Mouse (Mus musculus): ENCODE data around the gene Eipr1. TPM values are rescaled to one million over a fixed set of nuclear protein-coding genes. Genes with fewer than 3 reads are reported as not detected.
A peak's percentile ranks its signal among the peaks of the same experiment; 100 is the strongest.

Gene Eipr1
- polyA plus RNA-seq, 1 experiment from 2014 or later: 21.6 TPM

DNA sequence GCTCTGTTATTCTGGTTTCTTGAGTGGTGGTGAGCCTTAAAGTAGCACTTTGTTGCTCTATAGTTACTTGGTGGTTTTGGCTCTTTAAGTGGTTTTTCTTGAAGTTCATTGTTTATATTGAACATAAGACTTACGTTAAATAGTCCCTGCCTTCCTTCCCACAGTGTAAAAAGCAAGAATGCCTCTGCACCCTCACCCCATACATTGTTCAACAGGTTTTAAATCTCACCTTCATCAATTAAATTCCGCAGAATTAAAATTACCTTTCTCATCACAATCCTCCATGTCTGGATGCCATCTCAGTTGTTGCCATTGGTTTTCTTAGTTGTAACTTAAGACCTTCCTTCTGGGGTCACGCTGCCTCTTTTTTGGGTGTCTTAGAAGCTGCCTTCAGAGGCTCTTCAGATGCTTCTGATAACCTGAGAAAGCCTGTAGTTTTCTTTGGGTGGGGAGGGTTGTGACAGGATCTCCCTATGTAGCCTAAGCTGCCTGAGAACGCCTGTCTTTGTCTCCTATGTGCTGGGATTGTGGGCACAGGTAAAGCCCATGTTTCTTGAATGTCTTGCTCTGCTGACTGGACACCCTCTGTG, 57.3 kb downstream of the Eipr1 start:
- Histone ChIP-seq H3K4me3 (ENCODE audit: low read depth, low read length) (no peak overlapping the region), H3K36me3 (ENCODE audit: insufficient read depth, low read length) (no peaks in the 10 kb centered on the region), H3K27ac (ENCODE audit: low read length) (no peak overlapping the region), H3K4me1 (ENCODE audit: insufficient read depth, low read depth, low read length) (no peaks in the 10 kb centered on the region), H3K9ac (replicated peaks; ENCODE audit: low read depth) (no peak overlapping the region), H3K4me2 (replicated peaks; ENCODE audit: low read depth, low read length) (no peak overlapping the region), H3K9me3 (ENCODE audit: low read length) (no peaks in the 10 kb centered on the region), H3K27me3 (replicated peaks; ENCODE audit: insufficient read depth, low read length) (no peaks in the 10 kb centered on the region)
- ATAC-seq (no peak), DNase-seq (ENCODE audit: low spot score) (no peak)
- no peak for TF ChIP-seq CTCF (IDR thresholded peaks at IDR 0.05)
- no peak for TF ChIP-seq EP300 (IDR thresholded peaks at IDR 0.05)
- 71% methylated on average over 4 of the region's 4 CpGs for WGBS

DNA sequence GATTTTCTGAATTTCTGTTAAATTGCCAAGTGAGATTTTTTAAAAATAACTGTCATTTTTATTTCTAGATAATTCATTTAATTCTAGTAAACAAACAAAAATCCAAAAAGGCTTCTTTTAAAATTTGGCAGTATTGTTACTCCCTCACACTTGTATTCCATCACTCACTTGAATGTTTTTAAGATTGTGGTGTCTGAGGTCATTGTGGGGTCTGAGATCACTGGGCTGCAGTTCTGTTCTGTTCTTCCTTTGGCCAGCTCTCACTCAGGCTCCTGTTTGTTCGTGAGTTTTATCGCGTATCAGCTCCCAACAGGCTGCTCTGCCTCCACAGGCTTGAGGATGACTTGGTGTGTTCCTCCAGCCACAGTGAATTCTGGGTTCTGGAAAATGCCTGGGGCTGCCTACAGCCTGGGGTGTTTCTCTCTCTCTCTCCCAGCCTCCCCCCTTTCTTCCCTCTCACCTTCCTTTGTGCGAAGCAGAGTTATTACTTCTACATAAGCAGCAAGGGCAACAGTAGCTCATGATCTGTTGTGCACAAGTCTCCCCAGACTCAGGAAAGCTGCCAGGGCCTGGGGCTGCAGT, 58.2 kb downstream of the Eipr1 start:
- 36% methylated on average over 4 of the region's 4 CpGs for WGBS
- H3K9me3 ChIP-seq (ENCODE audit: low read length): no peaks in the 10 kb centered on the region
- ATAC-seq (no peak), DNase-seq (ENCODE audit: low spot score) (no peak)
- no peaks in the 10 kb centered on the region for H3K4me1 ChIP-seq (ENCODE audit: insufficient read depth, low read depth, low read length)
- H3K27me3 ChIP-seq (replicated peaks; ENCODE audit: insufficient read depth, low read length): no peaks in the 10 kb centered on the region
- TF ChIP-seq CTCF (IDR thresholded peaks at IDR 0.05) (no peak), EP300 (IDR thresholded peaks at IDR 0.05) (no peak)
- no peak overlapping the region for H3K9ac ChIP-seq (replicated peaks; ENCODE audit: low read depth)
- H3K4me3 ChIP-seq (ENCODE audit: low read depth, low read length): no peak overlapping the region
- no peak overlapping the region for H3K27ac ChIP-seq (ENCODE audit: low read length)
- H3K36me3 ChIP-seq (ENCODE audit: insufficient read depth, low read length): no peaks in the 10 kb centered on the region
- no peak overlapping the region for H3K4me2 ChIP-seq (replicated peaks; ENCODE audit: low read depth, low read length)

DNA sequence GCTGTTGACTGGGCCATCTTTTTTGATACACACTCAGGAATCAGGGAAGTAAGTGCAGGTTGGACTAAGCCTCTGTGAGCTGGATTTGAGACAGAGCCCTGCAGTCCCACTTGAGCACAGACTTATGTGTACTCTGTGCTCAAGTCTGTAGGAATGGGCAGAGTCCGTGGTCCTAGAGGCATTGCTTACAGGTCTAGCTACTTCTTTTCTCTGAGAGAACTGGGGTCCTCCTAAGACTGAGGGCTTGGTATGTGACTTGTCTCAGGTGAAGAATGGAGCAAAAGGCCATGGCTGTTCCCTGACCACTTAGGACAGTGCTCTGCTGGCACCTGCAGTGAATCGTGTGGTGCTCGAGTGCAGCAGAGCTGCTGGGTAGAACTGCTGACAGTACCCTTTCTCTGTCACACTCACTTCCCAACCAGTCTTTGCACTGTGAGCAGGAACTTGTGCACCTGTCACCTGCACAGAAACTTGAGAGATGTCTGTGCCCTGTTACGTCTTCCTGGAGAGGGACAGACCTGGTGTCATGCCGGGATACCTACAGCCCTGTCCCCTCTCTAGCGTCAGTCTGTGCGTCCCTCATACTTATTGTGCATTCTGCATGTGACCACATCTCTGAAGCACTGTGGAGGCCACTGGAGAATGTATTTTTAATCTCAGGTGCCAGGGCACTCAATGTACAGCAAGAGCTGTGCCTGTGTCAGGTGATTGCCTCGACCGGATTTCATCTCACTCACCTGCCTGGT, 65.3 kb downstream of the Eipr1 start:
- WGBS: 42% methylated on average over 9 of the region's 9 CpGs
- TF ChIP-seq CTCF (IDR thresholded peaks at IDR 0.05) (no peak), EP300 (IDR thresholded peaks at IDR 0.05) (no peak)
- no peak for DNase-seq (ENCODE audit: low spot score)
- H3K27ac ChIP-seq (ENCODE audit: low read length): no peak overlapping the region
- no peaks in the 10 kb centered on the region for H3K36me3 ChIP-seq (ENCODE audit: insufficient read depth, low read length)
- H3K4me2 ChIP-seq (replicated peaks; ENCODE audit: low read depth, low read length): no peak overlapping the region
- H3K27me3 ChIP-seq (replicated peaks; ENCODE audit: insufficient read depth, low read length): no peaks in the 10 kb centered on the region
- H3K9ac ChIP-seq (replicated peaks; ENCODE audit: low read depth): no peak overlapping the region
- ATAC-seq: no peak
- H3K4me3 ChIP-seq (ENCODE audit: low read depth, low read length): no peak overlapping the region
- no peaks in the 10 kb centered on the region for H3K9me3 ChIP-seq (ENCODE audit: low read length)
- H3K4me1 ChIP-seq (ENCODE audit: insufficient read depth, low read depth, low read length): no peaks in the 10 kb centered on the region

DNA sequence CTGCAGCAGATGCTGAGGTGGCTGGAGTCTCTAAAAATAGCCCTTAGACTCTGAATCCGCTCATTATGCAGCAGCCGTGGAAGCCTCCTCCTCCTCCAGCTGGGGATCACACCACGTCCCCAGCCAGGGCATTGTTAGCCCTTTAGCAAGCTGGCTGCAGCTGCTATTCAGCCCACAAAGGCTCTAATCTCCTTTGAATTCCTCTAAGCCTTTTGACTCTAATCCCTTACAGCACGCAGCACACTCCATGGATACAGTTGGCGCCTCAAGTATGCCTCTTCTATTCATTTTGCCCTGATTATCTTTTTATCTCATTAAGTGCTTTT, 65.8 kb downstream of the Eipr1 start:
- Histone ChIP-seq H3K4me1 (ENCODE audit: insufficient read depth, low read depth, low read length) (no peaks in the 10 kb centered on the region), H3K9me3 (ENCODE audit: low read length) (no peaks in the 10 kb centered on the region), H3K9ac (replicated peaks; ENCODE audit: low read depth) (no peak overlapping the region), H3K4me2 (replicated peaks; ENCODE audit: low read depth, low read length) (no peak overlapping the region), H3K4me3 (ENCODE audit: low read depth, low read length) (no peak overlapping the region), H3K36me3 (ENCODE audit: insufficient read depth, low read length) (no peaks in the 10 kb centered on the region), H3K27me3 (replicated peaks; ENCODE audit: insufficient read depth, low read length) (no peaks in the 10 kb centered on the region), H3K27ac (ENCODE audit: low read length) (no peak overlapping the region)
- ATAC-seq (no peak), DNase-seq (ENCODE audit: low spot score) (peak; percentile 11)
- TF ChIP-seq CTCF (IDR thresholded peaks at IDR 0.05) (no peak), EP300 (IDR thresholded peaks at IDR 0.05) (no peak)
- 27% methylated on average over 5 of the region's 5 CpGs for WGBS

DNA sequence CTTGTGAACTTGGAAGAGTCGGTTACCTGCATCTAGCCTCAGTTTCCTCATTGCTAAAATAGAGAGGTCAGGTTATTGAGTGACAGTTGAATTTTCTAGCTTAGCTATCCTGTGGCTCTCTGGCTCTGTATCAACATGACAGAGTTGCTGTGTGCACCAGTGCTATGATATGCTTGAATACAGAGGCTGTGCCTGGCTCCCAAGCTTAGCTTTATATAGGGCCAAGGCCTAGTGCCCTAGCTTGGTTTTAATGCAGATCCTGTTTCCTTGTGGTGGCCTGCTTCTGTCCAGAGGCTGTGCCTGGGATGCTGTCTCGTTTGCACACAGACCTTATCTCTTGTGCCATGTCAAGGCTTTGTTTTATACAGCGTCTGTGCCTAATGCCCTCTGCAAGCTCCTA, 66.3 kb downstream of the Eipr1 start:
- Histone ChIP-seq H3K4me3 (ENCODE audit: low read depth, low read length) (no peak overlapping the region), H3K9ac (replicated peaks; ENCODE audit: low read depth) (no peak overlapping the region), H3K27me3 (replicated peaks; ENCODE audit: insufficient read depth, low read length) (no peaks in the 10 kb centered on the region), H3K4me2 (replicated peaks; ENCODE audit: low read depth, low read length) (no peak overlapping the region), H3K9me3 (ENCODE audit: low read length) (no peaks in the 10 kb centered on the region), H3K27ac (ENCODE audit: low read length) (no peak overlapping the region), H3K4me1 (ENCODE audit: insufficient read depth, low read depth, low read length) (no peaks in the 10 kb centered on the region), H3K36me3 (ENCODE audit: insufficient read depth, low read length) (no peaks in the 10 kb centered on the region)
- DNase-seq (ENCODE audit: low spot score): no peak
- TF ChIP-seq CTCF (IDR thresholded peaks at IDR 0.05) (no peak), EP300 (IDR thresholded peaks at IDR 0.05) (no peak)
- no peak for ATAC-seq
- 47% methylated on average over 3 of the region's 3 CpGs for WGBS

DNA sequence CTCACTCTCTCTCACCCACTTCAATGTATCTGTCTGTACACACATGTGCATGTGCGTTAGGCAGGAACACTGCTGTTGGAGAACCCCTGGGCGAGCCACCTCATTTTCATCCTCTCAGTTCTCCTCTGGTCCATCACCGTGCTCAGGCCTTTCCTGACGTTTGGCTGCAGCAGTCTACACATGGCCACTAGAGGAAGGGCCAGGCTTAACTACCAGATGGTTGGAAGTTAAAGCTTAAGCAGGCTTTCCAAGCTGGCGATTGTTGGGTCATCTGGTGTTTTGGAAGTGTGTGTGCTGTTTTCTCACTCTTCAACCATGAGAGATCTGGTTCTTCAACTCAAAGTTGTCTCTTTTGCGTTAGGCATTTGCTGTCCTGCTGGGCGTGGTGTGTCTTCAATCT, 71.9 kb downstream of the Eipr1 start:
- no peaks in the 10 kb centered on the region for H3K27me3 ChIP-seq (replicated peaks; ENCODE audit: insufficient read depth, low read length)
- H3K9ac ChIP-seq (replicated peaks; ENCODE audit: low read depth): no peak overlapping the region
- ATAC-seq (no peak), DNase-seq (ENCODE audit: low spot score) (no peak)
- TF ChIP-seq EP300 (IDR thresholded peaks at IDR 0.05) (no peak), CTCF (IDR thresholded peaks at IDR 0.05) (no peak)
- no peaks in the 10 kb centered on the region for H3K4me1 ChIP-seq (ENCODE audit: insufficient read depth, low read depth, low read length)
- H3K36me3 ChIP-seq (ENCODE audit: insufficient read depth, low read length): no peaks in the 10 kb centered on the region
- no peaks in the 10 kb centered on the region for H3K9me3 ChIP-seq (ENCODE audit: low read length)
- no peak overlapping the region for H3K27ac ChIP-seq (ENCODE audit: low read length)
- WGBS: 86% methylated on average over 7 of the region's 7 CpGs
- no peak overlapping the region for H3K4me2 ChIP-seq (replicated peaks; ENCODE audit: low read depth, low read length)
- H3K4me3 ChIP-seq (ENCODE audit: low read depth, low read length): no peak overlapping the region

All from lung, postnatal 0 days (tissue).